Mouse (Mus musculus) left cerebral cortex, postnatal 14 days (tissue): ENCODE data around the gene Eng. TPM values are rescaled to one million over a fixed set of nuclear protein-coding genes. Genes with fewer than 3 reads are reported as not detected.
A peak's percentile ranks its signal among the peaks of the same experiment; 100 is the strongest.

Experiments
- DNase-seq, 2 experiments: peaks; one replicate each; pipeline ENCODE4 v3.0.0; 2021 to 2022; ENCODE audit warnings: low spot score in 2 of 2, mixed read lengths in 1 of 2
- intact Hi-C: fragments of 180-260 bp; cut with DNase I; formaldehyde crosslinking; loops from one replicate; pipeline ENCODE4 v1.15.1; 2025
- total RNA-seq, 2 experiments: library from RNA; stranded (reverse); gene quantifications; 2 replicates each; pipeline ENCODE4 v1.2.3; 2021

Gene Eng
- total RNA-seq, 2 experiments from 2014 or later, result 30.7 to 34.5 TPM

DNA sequence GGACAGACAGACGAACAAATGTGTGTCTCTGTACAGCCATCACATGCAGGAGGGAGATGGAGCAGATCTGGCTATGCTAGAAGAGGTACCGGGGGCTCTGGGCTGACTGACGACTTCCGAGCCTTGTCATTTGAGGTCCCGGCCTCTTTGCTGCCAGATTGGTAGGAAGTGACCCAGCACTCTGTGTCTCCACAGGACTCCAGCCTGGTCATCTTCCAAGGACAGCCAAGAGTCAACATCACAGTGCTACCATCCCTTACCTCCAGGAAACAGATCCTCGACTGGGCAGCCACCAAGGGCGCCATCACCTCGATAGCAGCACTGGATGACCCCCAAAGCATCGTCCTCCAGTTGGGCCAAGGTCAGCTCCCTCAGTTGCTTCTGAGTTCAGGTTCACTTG, 24.8 kb downstream of the Eng start:
- intact Hi-C loops, result no loop called here
- no peak for DNase-seq

DNA sequence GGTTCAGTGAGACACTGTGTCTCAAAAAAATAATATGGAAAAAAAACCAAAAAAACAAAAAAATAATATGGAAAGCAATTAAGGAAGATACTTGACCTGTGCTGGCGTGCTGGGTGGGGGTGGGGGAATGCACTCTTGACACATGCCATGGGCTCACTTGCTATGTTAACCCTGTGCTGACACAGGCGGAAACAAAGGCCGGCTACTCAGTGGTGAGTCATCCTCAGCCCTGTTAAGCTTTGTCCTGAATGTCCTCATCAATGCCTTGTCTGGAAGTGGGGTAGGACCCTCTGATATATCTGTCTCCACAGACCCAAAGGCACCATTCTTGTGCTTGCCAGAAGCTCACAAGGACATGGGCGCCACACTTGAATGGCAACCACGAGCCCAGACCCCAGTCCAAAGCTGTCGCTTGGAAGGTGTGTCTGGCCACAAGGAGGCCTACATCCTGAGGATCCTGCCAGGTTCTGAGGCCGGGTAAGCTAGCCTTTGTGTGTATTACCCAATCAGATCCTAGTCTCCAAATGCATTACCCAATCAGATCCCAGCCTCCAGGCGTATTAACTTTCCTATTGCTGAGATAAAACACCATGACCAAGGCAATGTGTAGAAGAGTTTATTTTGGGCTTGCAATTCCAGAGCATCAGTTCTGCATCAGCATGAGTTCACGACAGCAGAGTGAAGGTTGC, 25.7 kb downstream of the Eng start:
- intact Hi-C loops, result no loop called here
- no peak for DNase-seq

DNA sequence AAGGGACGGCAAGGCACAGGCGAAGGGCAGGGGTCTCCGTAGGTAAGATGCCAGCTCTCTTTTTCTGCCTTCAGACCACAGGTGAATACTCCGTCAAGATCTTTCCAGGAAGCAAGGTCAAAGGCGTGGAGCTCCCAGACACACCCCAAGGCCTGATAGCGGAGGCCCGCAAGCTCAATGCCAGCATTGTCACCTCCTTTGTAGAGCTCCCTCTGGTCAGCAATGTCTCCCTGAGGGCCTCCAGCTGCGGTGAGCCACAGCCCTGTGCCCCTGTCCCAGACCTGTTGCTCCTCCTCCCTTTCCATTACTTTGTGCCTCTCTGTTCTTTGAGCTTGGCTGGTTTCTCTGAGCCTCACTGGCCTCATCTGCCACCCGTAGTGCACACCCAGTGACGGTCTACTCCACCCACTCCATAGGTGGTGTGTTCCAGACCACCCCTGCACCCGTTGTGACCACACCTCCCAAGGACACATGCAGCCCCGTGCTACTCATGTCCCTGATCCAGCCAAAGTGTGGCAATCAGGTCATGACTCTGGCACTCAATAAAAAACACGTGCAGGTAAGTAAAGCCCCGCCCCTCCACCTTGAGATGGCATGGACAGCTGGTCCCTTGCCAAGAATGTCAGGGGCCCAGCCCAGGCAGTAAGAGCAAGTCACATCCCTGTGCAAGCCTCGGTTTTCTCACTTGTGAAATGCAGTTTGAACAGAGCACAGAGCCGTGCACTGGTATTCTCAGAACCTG, 27.0 kb downstream of the Eng start:
- DNase-seq, result no peak

DNA sequence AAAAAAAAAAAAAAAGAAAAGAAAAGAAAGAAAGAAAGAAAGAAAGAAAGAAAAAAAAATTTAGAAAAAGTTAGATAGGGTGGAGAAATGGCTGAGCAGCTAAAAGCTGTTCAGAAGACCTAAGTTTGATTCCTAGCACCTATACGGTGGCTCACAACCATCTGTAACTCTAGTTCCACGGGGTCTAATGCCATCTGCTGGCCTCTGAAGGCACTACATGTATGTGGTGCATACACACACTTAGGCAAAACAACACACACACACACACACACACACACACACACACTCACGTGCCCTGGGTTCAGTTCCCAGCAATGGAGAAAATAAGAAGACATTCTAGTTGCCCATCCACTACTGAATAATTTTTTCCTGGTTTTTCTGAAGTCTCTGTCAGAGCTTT, 30.4 kb downstream of the Eng start:
- DNase-seq, result no peak

More for the DNA sequence above, 27.0 kb downstream of the Eng start:
- intact Hi-C loops, result no loop called here

DNA sequence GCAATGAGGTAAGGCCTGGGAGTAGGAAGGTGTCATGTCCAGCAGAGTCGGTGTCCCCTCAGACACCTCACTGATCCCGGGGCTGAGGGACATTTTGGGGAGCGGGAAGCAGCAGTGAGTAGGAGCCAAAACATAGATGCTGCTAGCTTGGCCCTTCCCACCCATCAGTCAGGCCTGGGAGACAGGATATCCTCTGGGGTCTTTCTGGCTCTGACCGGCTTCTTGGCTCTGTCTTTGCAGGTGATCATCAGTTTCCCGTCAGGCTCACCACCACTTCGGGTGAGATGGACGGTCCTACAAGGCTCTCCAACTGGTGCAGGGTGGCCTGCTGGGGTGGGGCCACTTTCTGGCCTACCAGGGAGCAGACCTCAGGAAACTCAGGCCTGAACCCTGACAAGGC, 31.3 kb downstream of the Eng start:
- DNase-seq, result no peak

More for the DNA sequence above, 30.4 kb downstream of the Eng start:
- intact Hi-C loops, result no loop called here

DNA sequence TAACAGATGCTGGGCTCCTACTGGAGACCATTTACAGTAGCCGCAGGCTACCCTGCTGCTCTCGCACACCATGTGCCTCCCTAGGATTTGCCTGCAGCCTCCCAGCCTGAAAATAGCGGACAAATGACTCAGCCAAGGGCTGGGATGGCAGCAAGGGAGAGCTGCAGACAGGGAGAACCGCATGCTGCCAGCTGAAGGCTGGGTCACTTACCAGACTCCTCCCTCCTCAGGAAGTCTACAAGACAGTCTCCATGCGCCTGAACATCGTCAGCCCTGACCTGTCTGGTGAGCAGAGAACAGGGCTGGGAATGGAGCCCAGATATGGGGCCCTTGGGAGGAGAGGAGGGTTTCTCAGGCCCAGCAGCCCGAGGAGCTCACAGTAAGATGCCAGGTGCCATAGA, 33.7 kb downstream of the Eng start:
- intact Hi-C loops, result no loop called here
- DNase-seq, result peak in 1 of 2 experiments; percentile 48

More for the DNA sequence above, 31.3 kb downstream of the Eng start:
- intact Hi-C loops, result no loop called here

DNA sequence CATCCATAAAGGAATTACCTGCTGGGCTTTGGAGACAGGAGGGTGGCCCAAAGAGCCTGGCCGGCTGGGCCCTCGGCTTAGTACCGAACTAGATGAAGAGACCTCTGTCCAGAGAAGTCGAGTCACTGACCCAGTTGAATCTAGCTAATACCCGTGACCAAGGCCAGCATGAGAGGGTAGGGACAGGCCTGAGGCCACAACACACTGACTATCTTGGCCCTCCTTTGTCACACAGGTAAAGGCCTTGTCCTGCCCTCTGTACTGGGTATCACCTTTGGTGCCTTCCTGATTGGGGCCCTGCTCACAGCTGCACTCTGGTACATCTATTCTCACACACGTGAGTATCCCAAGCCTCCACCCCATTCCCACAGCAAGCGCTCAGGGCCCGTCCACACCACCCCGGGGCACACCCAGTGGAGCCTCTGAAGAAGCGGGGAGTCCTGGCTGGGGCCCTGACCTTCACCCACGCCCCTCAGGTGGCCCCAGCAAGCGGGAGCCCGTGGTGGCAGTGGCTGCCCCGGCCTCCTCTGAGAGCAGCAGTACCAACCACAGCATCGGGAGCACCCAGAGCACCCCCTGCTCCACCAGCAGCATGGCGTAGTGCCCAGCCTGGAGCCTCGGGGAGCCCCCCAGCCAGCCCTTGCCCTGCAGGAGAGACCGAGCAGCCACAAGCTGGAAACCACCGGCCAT, 34.7 kb downstream of the Eng start:
- no peak for DNase-seq
- intact Hi-C loops, result no loop called here

DNA sequence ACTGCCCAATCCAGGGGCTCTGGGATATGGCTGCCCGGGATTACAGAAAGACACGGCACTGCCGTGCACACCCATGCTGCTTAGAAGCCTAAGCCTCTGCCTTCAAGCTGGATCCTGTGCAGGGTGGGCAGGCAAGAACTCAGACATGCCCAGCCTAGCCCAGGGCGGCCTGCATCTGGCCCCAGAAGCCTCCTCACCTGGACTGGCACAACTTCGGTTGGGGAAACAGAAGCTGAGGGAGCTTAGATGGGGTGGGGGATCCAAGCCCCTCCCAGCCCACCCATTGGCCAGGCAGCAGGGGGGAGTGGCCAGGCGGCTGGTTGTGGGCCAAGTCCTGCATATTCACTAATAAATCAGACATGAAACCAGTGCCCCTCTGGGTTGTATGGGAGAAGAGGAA, 35.4 kb downstream of the Eng start:
- intact Hi-C loops, result no loop called here
- DNase-seq, result no peak

DNA sequence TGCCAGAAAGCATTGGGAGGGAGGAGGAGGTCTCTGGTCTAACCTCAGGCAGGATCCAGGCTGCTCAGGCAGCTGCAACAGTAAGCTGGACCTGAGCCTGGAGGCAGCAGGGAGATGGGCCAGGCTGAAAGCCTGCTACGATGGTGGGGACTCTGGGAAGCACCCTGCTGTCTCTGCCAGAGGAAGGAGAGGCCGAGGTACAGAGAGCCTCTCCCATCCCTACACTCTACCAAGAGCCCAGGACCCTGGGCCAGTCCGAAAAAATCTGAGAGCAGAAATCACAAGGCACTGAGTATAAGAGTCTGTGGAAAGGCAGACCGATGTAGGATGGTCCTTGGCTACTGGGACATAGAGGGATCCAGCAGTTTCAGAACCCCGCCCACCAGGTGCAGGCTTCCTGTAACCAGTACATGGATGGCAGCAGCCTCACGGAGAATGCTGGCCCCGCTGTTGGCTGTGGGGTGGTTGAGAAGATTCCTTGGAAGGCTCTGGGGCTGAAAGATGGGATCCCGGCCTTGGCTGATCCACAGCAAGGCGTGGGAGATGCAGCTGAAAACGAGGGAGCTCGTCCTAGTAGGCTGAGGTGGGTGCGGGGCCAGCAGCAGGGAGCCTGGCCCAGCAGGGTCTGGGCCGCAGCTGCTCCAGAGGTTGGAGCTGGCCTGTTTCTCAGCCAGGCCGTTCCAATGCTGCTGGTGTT, 36.5 kb downstream of the Eng start:
- DNase-seq, result no peak
- intact Hi-C loops, result no loop called here

DNA sequence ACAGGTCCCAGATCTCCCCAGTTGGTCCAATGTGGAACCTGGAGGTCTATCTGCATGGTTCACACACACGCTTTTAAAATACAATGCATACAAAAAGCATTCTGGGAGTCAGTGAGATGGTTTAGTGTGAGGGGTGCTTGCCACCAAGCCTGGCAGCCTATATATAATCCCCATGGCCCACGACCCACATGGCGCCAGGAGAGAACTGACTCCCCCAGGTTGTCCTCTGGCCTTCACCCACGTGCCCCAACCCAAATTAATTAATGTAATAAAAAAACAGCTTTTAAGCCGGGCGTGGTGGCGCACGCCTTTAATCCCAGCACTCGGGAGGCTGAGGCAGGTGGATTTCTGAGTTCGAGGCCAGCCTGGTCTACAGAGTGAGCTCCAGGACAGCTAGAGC, 37.3 kb downstream of the Eng start:
- intact Hi-C loops, result no loop called here
- no peak for DNase-seq

DNA sequence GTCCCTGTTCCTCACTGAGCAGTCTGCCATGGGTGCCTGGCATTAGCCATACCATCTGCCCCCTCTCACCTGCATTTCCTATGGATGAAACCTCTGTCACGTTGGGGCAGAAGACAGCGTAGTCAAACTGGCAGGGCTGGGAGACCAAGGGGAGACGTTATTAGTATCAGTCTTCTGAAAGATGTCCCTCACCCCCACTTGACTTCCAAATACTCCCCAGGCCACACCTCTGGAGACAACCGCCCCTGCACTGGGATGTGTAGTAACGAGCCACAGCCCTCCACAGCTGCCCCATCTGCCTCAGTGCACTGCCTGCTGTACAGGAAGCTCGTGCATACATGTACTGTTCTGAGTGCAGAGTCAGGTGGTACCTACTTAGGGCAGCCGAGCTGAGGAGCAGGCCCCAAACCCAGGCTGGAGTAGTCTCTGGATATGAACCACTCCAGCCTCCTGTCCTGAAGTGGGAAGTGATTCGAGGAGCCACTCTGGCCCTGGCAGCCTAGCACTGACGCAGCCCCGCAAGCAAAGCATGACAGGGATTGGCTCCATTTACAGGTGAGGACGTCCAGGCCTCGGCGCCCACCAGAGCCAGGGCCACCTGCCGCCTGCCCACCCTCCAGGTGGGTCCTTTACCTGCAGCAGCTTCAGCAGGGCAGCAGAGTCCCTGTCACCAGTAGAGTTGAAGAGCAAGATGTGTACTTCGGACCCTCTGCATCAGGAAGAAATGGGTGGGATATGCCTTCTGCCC, 38.5 kb downstream of the Eng start:
- intact Hi-C loops, result no loop called here

DNA sequence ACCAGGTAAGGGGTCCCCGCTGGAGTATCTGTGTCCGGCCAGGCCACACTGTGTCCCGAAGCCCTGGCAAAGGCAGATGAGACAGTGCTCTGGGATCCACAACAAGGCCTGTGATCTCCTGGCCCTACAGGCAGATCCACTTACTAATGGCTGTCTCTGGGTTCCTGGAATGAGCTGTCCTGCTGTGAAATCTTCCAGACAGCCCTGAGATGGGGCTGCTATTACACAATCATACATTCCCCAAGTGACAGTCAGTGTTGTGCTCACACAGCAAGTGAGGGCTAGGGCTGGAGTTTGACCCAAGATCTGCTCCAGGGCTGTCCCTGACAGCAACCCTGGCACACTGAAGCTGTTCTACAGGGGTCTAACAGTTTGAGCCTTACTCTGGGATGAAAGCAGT, 39.4 kb downstream of the Eng start:
- DNase-seq, result no peak
- intact Hi-C loops, result no loop called here

More for the DNA sequence above, 38.5 kb downstream of the Eng start:
- no peak for DNase-seq

DNA sequence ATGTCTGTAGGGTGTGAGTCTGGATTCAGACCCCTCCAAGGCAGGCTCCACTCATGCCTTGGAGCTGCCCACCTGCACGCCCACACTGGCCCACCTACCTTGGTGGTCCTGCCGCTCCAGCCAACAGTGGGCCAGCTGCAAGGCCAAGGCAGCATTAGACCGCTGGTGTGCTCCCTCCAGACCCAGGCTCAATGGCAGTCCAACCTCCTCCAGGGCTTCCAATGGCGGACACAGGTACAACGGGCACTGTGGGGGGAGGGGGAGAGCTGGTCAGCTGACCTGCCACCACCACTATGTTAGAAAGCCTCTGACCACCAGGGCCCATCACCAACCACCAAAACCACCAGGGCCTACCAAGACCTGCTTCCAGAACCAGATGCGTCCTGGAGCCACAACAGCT, 40.2 kb downstream of the Eng start:
- intact Hi-C loops, result no loop called here

DNA sequence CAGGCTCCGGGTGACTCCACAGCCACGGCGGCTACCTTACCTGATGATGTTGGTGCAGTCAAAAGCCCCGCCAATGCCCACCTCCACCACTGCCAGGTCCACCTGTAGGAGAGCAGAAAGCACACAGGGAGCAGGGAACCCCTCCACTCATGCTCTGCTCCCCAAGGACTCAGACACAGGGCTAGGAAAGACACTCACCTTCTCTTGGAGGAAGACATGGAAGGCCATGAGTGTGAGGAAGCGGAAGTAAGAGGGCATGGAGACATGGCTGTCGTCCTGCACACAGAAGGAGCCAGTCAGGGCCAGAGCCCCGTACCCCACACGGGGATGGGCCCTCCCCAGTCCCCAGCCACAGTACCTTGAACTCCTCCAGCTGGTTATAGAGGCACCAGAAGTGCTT, 41.2 kb downstream of the Eng start:
- intact Hi-C loops, result no loop called here
- DNase-seq, result no peak

More for the DNA sequence above, 40.2 kb downstream of the Eng start:
- no peak for DNase-seq

DNA sequence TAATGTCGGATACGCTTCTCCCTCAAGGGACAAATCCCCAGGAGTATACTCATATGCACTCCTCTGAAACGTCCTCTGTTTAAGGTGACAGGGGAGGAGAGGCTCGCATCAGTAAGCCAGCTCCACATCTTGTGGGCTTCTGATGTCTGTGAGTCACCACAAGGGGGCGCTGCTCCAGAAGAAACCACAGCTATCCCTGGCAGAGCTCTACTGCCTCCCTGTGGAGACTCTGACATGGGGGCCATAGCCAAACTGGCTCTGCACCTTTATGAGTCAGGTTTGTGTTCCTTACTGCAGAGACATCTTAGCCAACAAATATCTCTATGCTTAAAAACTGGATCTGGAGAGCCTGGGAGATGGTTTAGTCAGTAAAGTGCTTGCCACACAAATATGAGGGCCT, 43.0 kb downstream of the Eng start:
- DNase-seq, result peak; percentile 95
- intact Hi-C loops, result loop anchor here (1.0 kb wide), 1 partner anchor 58 kb away; no protein-coding TSS in a partner anchor

DNA sequence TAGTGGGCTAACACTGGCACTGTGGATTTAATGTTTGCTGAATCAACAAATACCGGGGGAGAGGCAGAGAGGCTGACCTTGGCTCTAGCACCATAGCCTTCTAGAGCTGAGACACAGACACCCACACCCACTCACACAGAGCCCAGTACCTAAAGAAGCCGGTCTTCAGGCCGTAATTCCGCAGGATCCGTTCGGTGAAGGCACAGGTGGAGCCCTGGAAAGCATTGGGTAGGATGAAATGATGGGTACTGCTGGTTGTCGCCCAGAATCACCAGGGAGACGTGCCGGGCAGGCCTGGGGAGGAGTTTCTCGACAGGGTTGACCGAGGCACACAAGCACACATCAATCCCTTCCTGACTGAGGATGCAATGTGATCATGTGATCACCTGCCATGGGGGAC, 44.6 kb downstream of the Eng start:
- intact Hi-C loops, result no loop called here
- no peak for DNase-seq

DNA sequence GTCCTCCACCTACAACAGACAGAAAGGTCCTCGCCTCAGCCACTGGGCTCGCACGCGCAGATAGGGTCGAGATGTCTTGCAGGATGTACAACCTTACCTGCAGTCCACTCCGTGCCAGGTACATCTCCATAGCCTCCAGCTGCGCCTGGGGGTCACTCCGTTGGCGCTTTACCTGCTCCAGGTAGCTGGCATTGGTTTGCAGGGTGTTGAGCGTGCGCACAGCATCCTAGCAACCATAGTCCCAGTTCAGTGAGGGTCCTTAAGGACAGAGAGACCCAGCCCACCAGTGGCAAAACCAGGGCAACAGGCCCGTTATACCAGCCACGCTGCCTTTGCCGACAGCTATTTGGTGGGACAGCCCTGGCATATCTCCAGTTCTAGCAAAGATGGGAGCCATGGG, 46.1 kb downstream of the Eng start:
- intact Hi-C loops, result no loop called here

DNA sequence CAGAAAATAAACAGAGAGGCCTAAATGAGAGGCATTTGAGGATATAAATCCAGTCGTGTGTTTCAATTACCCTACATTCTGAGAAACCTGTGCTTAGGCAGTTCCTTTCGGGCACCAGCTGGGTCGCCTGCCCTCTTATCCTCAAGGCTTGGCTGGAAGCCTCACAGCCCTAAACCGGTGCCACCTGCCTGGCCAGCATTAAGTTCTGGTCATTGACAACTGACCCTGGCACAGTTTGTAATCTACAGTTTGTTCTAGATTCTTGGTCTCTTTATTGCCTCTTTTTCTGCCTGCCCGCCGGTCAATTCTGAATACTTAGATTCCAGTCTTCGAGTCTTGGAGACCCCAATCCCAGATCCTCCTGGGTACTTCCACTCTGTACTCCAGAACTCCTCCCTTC, 46.9 kb downstream of the Eng start:
- intact Hi-C loops, result no loop called here
- DNase-seq, result no peak

More for the DNA sequence above, 46.1 kb downstream of the Eng start:
- DNase-seq, result no peak

DNA sequence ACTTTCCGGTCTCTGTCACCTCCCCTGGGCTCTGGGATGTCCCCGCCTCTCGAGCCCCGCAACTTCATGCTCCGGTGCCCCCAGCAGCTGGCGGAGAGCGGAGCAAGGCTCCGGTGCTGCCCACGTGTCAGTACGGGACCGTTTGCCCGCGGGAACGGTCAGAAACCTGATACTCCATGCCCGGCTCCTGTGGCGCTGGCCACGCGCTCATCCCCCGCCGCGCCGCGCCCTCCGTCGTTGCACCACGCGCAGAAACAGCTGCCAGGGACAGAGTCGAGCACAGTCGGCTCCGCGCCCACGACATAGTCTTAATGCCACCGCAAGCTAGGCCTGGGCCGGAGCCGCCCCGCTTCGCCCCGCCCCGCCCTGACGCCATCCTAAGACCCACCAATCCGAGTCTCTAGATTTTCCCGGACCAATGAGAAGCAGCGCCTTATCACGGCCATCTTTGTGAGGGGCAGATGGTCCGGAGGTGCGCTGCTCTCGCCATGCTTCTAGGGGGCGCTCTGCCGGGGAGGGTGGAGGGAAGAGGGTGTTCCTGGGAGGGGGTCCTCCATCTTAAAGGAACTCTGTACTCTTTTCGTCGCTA, 47.5 kb downstream of the Eng start:
- peak; percentile 95 to 97 for DNase-seq
- intact Hi-C loops, result no loop called here
